Mouse (Mus musculus) MEL (cell line): ENCODE results near the gene Nt5dc2.

ENCODE experiments used
- CHD2 ChIP-seq: IDR thresholded peaks from 2 replicates; pipeline ENCODE4 v1.6.1; 2011; ENCODE audit warnings: low read length, improper control_type of control experiment
- CTCF ChIP-seq, 3 experiments: IDR thresholded peaks in 2 of 3; conservative IDR thresholded peaks in 1 of 3; 2 replicates each; pipeline ENCODE4 v1.5.1; 2011 to 2012; ENCODE audit warnings: low read length in 3 of 3, low read depth in 2 of 3, mild to moderate bottlenecking in 2 of 3, improper control_type of control experiment in 1 of 3, inconsistent platforms in 1 of 3, mixed read lengths in 1 of 3, moderate library complexity in 1 of 3; ENCODE audit not compliant: control insufficient read depth in 1 of 3, insufficient read depth in 1 of 3, poor library complexity in 1 of 3, severe bottlenecking in 1 of 3
- ELF1 ChIP-seq: IDR thresholded peaks from 2 replicates; pipeline ENCODE4 v1.6.1; 2014; ENCODE audit warnings: low read depth, mild to moderate bottlenecking, inconsistent platforms, low read length, improper control_type of control experiment, moderate library complexity
- EP300 ChIP-seq, 2 experiments: IDR thresholded peaks; 2 replicates each; pipeline ENCODE4 v1.6.1; 2011; ENCODE audit warnings: improper control_type of control experiment in 2 of 2, low read length in 2 of 2, low read depth in 1 of 2, mild to moderate bottlenecking in 1 of 2
- GATA1 ChIP-seq: IDR thresholded peaks from 2 replicates; pipeline ENCODE4 v1.6.1; 2011; ENCODE audit warnings: low read depth, low read length, improper control_type of control experiment
- MAX ChIP-seq: IDR thresholded peaks from 2 replicates; pipeline ENCODE4 v1.6.1; 2011; ENCODE audit warnings: low read length, improper control_type of control experiment
- MXI1 ChIP-seq: IDR thresholded peaks from 2 replicates; pipeline ENCODE4 v1.6.1; 2011; ENCODE audit warnings: mild to moderate bottlenecking, low read depth, low read length, improper control_type of control experiment
- POLR2A ChIP-seq, 2 experiments: IDR thresholded peaks; 2 replicates each; pipeline ENCODE4 v1.6.1; 2011 to 2012; ENCODE audit warnings: low read length in 2 of 2, mild to moderate bottlenecking in 2 of 2, control low read depth in 1 of 2, improper control_type of control experiment in 1 of 2, low read depth in 1 of 2, moderate library complexity in 1 of 2; ENCODE audit not compliant: control insufficient read depth in 1 of 2, insufficient read depth in 1 of 2, poor library complexity in 1 of 2
- TCF12 ChIP-seq: IDR thresholded peaks from 2 replicates; pipeline ENCODE4 v1.6.1; 2014; ENCODE audit warnings: low read depth, mild to moderate bottlenecking, inconsistent platforms, low read length, improper control_type of control experiment, moderate library complexity

GRCm38 (mm10) chr14:31129326-31130235, 1.3 kb upstream of the Nt5dc2 start:
- TF ChIP-seq TCF12, result no peak
- TF ChIP-seq MXI1, result no peak; the same call in 1 of the 2 replicates
- no peak for TF ChIP-seq GATA1
- no peak for TF ChIP-seq POLR2A (IDR thresholded peaks at IDR 0.05; ENCODE audit: control insufficient read depth in 1 of 2, insufficient read depth in 1 of 2, low read depth in 1 of 2, low read length in 2 of 2, poor library complexity in 1 of 2)
- TF ChIP-seq CTCF (IDR thresholded peaks at IDR 0.05 in 2 of 3, conservative IDR thresholded peaks at IDR 0.05 in 1 of 3; ENCODE audit: control insufficient read depth in 1 of 3, insufficient read depth in 1 of 3, low read depth in 2 of 3, low read length in 3 of 3, poor library complexity in 1 of 3, severe bottlenecking in 1 of 3), result no peak
- no peak; a peak in 1 of 4 replicates for TF ChIP-seq EP300 (IDR thresholded peaks at IDR 0.05; ENCODE audit: low read depth in 1 of 2, low read length in 2 of 2)
- TF ChIP-seq MAX, result peak; percentile 20; the same call in 1 of the 2 replicates
- TF ChIP-seq CHD2, result no peak
- no peak for TF ChIP-seq ELF1
